Mouse (Mus musculus): Measurements from ENCODE around the gene E130208F15Rik.

The E130208F15Rik gene

DNA sequence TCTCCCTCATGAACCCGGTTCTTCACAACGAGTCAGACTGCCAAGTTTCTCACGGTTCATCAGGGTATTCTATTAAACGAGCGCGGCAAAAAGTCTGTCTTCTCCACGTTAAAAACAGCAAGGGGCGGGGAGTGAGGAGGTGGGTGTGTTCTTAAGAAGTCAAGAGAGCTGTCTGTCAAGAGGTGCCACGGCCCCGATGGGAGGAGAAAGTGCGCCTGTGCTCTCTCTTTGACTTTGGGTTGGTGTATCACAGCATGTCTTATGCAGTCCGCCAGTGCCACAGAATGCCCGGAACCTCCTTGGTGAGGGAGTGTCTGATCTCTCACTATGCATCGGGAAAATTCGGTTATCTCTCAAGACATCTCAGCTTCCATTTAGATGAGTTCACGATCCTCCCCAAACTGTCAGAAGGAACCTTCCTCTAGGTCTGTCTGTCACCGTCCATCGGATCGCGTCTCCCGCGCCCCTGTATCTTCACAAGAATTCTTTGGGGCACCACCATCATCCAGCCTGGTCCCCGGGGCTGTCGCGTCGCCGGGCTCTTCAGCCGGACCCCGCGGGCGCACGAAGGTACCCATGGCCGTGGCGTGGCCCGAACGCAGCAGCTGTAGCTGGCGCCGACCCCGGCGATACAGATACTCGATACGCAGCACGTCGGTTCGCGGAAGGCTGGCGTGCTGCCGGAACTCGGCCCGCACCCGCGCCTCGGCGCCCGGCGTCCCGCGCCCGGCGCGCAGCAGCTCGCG, at the start of gene E130208F15Rik:
TSS of gene E130208F15Rik (plus strand) at position 202 of the 746 bp plus-strand sequence.
- DNase-seq (ENCODE audit: low spot score in 2 of 2) = peak in 1 of 2 experiments; percentile 76

DNA sequence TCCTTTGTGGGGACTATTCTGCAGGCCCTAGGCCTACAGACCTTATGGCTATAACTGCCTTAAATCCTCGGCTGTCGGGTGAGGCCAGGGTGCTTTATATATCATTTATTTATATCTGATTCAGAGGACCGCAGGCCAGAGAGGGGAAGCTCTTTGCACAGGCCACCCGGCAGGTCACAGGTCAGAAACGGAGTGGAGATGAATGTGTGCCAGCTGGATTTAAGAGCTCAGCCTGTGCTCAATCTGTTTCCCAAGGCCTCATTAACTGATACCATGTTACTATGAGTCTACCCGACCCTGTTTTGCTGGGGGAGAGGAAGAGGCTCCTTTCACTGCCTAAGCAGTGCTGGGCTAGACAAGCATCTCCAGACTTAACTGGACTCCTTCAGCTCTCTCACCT, 47.2 kb upstream of the E130208F15Rik start:
- no peak for DNase-seq (ENCODE audit: low spot score in 2 of 2)

DNA sequence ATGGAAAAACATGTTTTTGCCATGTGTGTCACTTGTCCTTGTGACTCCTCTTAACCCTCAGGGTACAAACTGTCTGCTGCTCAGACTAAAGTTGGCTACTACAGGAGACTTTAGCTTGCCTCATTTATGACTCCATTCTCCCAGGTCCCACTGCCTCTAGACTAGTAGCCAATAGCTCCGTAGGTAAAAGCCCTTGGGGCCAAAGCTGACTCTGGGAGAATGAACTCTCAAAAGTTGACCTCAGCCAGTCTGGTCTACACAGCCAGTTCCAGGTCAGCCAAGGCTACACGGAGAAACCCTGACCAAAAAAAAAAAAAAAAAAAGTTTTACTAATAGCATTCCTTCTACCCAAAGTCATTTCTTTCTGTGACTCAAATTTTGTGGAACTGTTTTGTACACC, 42.6 kb upstream of the E130208F15Rik start:
- no peak for DNase-seq (ENCODE audit: low spot score in 2 of 2)

DNA sequence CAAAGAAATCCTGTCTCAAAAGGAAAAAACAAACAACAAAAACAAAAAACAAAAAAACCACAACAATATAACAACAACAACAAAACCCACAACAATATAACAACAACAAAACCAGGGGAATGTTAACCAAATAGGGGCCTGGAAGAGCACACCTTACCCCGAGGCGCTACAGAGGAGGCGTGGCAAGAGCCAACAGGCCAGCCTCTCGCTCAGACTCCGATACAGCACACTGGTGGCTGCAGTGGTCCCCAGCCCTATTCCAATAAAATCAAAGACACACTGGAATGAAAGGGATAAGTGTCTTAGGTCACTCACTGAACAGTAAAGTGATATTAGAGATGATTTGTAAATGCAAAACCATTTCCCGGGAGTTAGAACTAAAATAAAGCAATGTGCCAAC, 42.0 kb upstream of the E130208F15Rik start:
- DNase-seq (ENCODE audit: low spot score in 2 of 2) = no peak

DNA sequence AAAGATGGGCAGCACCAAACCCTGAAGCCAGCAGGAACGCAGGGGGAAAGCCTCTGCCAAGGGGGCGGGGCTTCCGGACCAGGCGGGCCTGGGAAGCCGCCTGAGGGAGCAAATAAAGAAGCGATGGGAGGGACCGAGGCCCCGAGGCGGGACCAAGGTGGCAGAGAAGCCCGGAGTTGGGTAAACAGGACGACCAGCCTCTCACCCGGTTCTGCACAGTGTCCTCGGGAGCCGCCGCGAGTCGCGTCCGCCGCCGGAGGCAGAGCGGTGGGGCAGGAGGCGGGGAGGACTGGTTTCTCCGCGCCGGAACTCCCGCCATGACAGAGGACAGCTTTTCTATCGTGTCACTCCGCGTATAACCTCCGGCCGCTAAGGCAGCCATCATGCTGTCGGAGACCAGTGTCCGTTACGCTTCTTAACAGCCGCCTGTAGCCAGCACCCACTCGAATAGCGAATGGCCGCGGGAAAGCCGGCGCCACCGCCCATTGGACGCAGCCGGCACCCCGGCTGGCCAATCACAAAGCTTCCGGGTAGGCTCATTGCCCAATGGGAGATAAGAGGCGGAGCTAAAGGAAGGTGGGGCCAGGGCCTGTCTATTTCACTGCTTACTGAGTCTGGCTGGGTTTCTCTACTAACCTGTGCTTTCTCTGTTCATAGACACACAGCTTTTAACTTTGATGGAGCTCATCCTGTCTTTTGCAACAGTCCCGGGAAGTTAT, 41.4 kb upstream of the E130208F15Rik start, which contains the start of the genes Thap8 and Wdr62:
TSS of gene Thap8 (plus strand) at position 144 of the 719 bp plus-strand sequence.
TSS of gene Wdr62 (minus strand) at position 469 of the 719 bp plus-strand sequence.
- peak; percentile 77 to 92 for DNase-seq (ENCODE audit: low spot score in 2 of 2)

DNA sequence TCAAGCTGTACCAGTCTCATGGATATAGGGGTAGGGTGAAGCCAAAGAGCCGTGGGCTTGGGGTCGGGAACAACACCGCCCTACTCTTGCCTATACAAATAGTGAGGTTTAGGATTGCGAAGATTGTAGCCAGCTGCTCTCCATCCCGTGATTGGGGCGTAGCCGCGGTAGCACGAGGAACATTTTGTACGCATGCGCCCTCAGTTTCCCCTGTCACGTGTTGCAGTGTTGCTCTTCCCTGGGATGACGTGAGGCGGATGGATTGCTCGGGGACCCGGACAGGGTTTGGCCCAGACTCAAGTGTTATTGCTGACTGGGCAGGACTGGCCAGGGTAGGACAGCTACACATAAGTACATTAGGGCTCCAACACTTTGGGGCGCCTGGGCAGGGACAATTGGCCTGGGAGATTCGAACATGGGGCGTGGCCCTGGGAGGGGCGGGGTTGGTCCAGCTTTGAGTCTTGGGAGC, 40.8 kb upstream of the E130208F15Rik start:
- DNase-seq (ENCODE audit: low spot score in 2 of 2) = peak; percentile 81 to 94

DNA sequence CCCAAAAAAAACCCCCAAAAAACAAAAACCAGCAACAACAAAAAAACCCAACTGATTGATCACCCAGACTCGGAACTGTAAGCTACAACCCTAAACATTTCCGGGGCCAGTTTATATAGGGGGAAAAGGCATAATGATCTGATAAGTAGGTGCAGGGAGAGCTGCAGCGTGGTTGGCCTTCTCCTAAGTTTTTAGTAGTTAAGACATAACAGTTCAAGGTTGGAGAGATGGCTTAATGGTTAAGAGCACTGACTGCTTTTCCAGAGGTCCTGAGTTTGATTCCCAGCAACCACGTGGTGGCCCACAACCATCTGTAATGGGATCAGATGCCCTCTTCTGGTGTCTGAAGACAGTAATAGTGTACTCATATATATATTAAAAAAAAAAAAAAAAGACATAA, 40.0 kb upstream of the E130208F15Rik start:
- no peak for DNase-seq (ENCODE audit: low spot score in 2 of 2)

DNA sequence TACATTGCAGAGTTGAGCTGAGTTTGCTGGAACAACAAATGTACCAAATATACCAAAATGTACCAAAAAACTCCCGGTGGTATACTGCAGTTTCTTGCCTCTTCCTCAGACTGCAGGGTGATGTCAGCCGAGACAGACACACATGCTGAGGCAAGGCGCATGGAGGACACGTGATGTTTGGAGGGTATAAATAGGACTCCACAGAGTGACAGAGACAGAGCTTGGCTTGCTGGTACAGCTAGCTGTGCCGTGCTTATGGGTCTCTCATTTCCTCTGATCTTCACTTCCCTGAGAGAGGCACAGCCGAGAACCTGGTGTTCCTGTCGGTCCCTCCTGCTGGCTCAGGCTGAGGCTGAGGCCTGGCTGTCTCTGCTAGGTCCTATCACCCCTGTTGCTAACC, 38.8 kb upstream of the E130208F15Rik start:
- DNase-seq (ENCODE audit: low spot score in 2 of 2) = no peak

DNA sequence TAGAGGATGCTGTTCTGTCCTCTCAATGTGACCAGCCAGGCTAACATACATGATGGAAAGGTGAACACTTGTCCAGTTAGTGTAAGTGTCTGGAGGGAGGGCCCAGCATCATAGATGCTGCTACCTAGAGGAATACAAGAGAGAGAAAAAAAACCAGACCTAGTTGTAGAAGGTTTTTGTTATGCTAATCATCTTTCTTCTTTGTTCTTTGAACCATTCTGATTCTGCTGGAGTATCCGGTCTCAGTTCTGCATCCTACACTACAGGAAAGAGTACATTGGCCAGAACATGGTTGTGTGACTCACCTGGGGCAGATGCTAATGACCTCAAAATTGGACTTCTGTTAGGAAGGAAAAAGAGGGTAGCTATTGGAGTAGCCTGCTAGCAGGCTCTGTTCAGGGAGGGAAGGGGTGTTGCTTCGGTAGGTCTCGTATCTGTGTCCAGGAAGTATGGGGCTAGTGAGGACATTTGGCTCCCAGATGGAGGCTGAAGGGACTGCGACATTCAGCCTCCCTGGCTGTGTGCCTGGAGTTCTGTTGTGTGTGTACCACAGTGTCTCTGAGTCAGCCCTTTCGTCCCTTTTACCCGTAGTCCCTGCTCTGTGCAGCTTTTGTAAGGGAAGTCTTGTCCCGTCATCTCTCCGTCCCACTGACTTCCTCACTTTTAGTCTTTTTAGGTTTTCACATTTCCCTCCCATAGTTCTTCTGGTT, 34.7 kb upstream of the E130208F15Rik start:
- DNase-seq (ENCODE audit: low spot score in 2 of 2) = no peak

DNA sequence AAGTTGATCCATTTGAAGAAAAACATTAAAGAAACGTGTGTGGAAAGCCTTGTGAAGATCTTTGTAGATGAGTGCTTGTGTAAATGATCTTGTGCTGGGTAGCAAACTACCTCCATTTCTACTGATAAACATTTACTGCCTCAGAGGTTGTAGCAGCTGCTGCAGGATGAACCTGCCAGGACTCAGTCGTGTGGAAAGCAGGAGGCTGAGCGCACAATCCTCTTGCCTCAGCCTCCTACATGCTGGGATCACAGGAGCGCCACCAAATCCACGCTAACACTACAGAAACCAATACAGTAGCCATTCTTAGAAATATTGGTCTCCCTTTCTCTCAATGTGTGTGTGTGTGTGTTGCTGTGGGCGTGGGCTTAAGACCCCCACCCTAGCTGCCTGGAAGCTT, 33.5 kb upstream of the E130208F15Rik start:
- no peak for DNase-seq (ENCODE audit: low spot score in 2 of 2)

DNA sequence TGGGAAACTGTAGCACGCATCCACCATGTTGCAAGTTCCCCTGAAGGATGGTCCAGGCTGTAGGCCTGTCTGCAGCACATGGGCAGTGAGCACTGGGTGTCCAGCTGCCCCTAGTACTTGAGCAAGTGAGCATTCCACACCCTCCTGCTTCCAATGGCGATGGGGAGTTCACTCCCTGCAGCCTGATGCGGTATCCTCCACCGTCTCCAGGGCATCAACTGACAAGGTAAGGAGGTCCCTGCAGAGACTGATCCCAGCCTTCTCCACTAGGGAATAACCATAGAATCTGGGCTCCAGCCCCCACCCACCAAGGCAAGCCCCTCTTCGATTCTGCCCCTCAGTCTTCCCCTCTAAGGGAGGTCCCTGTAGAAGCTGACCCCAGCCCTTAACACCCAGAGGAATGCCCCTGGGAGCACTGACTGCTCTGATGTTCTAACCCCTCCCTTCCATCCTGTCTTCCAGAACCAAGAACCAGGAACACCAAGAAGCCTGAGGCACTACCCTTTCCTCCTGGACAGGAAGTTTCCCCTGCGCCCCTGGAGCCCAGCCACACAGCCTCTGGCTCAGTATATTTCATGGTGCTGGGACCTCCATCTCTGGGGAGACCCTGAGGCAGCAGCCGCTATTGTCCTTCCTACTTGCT, 32.3 kb upstream of the E130208F15Rik start:
- DNase-seq (ENCODE audit: low spot score in 2 of 2) = no peak

DNA sequence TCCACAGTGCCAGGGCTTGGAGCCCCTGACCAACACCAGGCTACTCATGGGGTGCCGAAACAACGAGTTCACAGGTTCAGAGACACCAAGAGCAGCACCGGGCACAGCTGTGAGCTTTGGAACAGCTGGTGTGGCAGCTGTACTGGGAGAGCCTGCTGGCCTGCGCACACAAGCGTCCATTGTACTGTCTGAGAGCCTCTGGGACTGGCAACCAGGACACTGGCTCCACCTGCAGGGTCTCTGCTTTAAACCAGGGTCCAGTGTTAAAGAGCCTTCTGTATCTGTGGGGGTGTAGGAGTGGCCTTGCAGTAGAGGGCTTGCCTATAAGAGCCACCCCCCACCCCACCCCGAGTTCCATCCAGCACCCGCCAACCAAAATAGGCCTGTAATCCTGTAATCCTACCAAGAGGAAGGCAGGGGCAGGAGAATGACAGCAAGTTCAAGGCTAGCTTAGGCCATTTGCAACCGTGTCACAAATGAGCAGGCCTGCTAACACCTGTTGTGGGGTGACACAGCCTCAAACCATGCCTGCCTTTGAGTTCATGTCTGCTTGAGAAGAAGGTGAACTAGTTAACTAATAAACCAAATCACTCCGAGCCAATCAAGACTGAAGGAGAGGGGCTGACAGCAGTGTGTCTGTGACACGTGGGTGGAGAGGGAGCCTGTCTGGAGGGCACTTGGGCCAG, 31.7 kb upstream of the E130208F15Rik start:
- DNase-seq (ENCODE audit: low spot score in 2 of 2) = no peak

DNA sequence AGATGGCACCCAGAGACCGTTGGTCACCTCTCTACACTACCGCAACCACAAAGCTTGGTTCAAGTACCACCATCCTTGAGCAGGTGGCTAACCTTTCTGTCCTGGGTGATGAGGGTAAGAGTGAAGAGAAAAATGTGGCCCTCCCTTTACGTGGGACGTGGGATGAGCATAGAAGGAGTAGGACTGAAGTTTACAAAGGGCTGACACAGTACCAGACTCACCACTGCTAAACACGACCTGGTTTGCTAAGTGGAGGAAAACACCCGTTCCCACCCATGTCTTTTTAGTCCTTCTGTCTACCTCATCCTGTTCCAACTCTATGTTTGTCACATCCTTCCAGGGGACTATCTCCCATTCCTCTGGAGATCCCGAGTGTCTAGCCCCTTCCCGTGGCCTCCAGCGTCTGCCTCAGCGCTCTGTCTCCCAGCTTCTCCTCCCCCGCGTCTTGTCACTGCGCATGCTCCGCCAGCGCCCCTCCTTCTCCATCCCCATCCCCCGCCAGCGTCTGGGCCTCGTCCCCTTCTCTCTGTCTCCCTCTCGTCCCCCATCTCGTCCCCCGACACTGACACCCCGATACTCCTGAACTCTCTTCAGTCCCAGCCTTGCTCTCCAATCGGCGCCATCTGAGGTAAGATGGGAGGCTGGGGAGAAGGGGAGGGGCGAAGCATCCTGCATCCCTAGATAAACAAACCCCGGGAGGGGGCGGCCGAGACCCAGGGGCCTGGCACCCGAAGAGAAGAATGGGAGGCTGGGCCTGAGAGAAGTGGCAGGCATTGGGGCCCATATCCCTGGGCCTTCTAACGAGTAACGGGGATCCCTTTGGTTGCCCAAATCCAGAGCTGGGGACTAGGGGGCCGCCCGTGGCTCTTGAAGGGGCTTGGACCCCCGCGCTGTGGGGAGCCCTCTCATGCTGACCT, 30.1 kb upstream of the E130208F15Rik start, which contains the start of gene Clip3:
TSS of gene Clip3 (plus strand) at position 514 of the 917 bp plus-strand sequence.
- peak; percentile 76 to 92 for DNase-seq (ENCODE audit: low spot score in 2 of 2)

DNA sequence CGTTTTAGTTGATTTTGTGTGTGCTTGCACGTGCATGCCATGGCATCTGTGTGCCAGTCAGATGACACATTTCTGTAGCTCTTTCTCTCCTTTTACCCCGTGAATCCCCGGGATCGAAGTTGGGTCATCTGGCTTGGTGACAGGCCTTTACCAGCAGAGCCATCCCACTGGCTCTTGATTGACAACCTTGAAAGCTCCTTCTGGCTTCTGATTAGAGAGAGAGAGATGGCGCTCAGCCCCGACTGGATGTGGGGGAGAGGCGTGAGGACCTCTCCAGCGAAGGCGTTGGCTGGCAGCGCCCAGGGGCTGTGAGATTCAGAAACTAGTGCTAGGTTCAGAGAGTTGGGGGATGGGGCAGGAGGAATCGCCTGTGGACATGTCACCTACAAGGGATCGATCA, 27.7 kb upstream of the E130208F15Rik start:
- peak in 1 of 2 experiments; percentile 44 for DNase-seq (ENCODE audit: low spot score in 2 of 2)

DNA sequence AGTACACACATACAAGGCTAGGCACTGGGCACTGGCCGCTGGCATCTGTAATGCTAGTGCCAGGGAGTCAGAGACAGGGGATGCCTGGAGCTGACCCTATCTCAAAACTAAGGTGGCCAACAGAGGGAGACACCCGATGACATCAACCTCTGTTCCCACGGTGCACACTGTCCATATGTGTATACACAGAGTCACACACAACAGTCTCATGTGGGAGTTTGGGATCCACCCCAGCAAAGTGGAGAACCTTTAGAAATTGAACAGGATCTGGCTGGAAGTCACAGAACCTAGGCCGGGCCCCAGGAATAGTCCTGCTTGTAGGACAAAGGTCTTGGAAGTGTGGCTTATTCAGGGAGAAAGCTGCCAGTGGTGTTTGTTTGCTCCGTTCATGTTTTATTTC, 27.2 kb upstream of the E130208F15Rik start:
- DNase-seq (ENCODE audit: low spot score in 2 of 2) = no peak

DNA sequence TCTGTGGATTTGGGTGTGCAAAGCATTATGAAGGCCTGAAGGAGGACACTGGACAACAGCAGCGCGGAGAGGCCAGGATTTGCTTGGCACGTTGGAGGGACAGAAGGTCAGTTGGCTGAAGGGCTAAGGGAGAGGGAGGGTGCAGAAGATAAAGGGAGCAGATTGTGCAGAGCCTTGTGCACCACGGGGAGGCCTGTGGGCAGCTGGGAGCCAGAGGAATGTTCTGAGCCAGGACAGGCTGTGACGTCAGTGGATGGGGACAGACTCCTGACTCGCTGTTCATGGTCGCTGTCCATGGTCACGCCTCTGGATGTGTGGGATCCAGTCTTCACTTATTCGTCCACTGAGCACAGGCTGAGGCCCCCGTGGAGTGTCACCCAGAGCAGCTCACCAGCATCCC, 26.4 kb upstream of the E130208F15Rik start:
- DNase-seq (ENCODE audit: low spot score in 2 of 2) = no peak

DNA sequence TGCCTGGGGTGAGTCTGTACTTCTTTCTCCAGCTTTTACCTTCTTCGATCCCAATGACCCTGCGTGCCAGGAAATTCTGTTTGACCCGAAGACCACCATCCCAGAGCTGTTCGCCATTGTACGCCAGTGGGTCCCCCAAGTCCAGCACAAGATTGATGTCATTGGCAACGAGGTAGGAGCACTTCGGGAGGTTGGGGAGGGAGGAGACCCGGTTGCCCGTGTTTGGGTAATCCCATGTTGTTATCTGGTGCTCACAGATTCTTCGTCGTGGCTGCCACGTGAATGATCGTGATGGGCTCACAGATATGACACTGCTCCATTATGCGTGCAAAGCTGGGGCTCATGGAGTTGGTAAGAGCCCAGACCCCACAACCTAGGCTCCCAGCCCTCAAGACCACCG, 24.7 kb upstream of the E130208F15Rik start:
- DNase-seq (ENCODE audit: low spot score in 2 of 2) = no peak

DNA sequence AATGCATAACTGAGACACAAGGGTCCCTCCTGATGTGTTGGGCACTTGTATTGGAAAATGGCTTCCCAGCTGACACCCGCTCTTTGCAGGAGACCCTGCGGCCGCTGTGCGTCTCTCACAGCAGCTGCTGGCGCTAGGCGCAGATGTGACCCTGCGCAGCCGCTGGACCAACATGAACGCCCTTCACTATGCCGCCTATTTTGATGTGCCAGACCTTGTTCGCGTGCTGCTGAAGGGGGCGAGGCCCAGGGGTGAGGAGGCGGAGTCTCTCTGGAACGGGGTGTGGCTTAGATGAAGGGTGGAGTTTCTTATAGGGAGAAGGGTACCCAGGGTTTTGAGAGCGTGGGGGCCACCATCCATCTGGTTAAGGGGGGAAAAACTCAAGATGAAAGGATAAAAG, 24.3 kb upstream of the E130208F15Rik start:
- no peak for DNase-seq (ENCODE audit: low spot score in 2 of 2)

DNA sequence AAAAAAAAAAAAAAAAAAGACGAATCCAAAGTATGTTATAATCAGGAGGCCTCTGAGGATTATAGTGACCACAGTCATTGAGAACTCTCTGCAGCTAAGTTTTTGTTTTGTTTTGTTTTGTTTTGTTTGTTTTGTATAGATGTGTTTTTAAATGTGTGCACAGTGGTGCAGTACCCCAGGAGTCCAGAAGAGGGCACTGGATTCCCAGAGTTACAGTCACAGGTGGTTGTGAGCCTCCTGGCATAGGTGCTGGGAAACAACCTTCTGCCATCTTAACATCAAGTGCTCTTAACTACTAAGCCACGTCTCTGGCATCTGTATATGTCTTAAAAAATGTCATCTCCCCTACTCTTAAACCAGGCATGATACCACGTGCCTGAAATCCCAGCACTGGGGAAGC, 20.6 kb upstream of the E130208F15Rik start:
- no peak for DNase-seq (ENCODE audit: low spot score in 2 of 2)

Measured in left cerebral cortex, adult 9 months (tissue).